Mouse (Mus musculus) cortical plate, adult 2 months (tissue): ENCODE data around the gene Sdhaf1.

Experiments
- CTCF ChIP-seq: fragments of 200-500 bp; IDR thresholded peaks from 2 replicates; pipeline ENCODE4 v1.5.1; 2011; ENCODE audit warnings: mild to moderate bottlenecking, control low read depth, low read length; ENCODE audit not compliant: insufficient read depth; ENCODE audit errors: extremely low read depth
- POLR2A ChIP-seq: fragments of 200-500 bp; IDR thresholded peaks from 2 replicates; pipeline ENCODE4 v1.6.1; 2011; ENCODE audit warnings: mild to moderate bottlenecking, low read length, control low read depth; ENCODE audit not compliant: insufficient read depth; ENCODE audit errors: extremely low read depth

- TF ChIP-seq POLR2A (peak; percentile 99), CTCF (no peak)
Measured at GRCm38 (mm10) chr7:30308076-30309005, 15.4 kb downstream of the Sdhaf1 start, which contains the start of gene Alkbh6.
